Mouse (Mus musculus) embryo, embryonic 10 days (tissue): ENCODE results near the gene Fpgs.
A peak's percentile ranks its signal among the peaks of the same experiment; 100 is the strongest.

Source experiments
- DNase-seq: peaks from one replicate; pipeline ENCODE4 v3.0.0-alpha.2; 2015; ENCODE audit warnings: low spot score

Gene Fpgs

DNA sequence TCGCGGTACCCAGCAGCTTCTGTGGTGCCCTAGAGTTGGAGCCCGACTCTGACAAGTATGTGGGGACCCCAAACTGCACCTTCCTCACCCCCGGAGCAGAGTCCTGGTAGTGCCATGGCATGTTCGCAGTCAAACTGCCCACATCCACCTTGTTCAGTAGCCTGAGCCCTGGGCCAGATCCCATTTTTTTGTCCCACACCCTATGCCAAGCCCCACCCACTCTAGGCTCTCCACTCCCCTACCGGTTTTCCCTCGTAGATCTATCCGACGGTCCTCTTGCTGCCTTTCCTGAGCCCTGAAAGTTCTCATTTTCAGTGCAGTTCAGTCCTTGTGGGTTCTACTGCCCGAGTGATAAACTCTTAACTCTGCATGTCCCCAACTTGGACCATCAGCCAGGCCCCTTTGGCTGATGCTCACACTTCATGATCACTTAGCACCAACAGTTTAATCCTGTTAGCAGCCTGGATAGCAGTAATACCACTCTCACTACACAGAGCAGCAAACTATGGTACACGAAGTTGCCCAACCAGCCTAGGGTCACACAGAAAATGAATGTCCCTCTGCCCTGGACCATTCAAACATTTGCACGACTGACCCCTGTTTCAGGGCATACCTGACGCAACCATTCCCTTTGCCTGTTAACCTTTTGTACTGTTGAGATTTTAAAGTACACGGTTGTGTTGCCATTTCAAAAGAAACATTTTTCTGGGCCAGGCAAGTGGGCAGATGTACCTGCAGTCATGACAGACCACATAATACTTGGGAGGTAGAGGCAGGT, 2.8 kb downstream of the Fpgs start:
- DNase-seq, result no peak

- DNase-seq, result no peak
Measured at GRCm38 (mm10) chr2:32699680-32700079, 4.3 kb downstream of the Fpgs start.

DNA sequence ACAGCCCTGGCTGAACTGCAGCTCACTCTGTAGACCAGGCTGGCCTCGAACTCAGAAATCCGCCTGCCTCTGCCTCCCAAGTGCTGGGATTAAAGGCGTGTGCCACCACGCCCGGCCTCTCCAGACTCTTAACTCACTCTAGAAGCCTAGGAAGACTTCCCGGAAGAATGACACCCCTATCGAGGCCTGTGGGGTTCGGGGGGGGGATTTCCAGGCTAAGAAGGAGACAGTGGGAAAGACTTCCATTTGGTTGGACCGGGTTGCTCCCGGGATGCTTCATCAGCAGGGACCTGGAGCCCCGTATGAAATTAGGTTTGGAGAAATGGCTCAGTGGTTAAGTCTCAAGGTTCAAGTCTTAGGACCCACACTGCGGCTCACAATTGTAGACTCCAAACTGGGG, 9.3 kb downstream of the Fpgs start:
- no peak for DNase-seq

- DNase-seq, result peak; percentile 98
Measured at GRCm38 (mm10) chr2:32693823-32694411, 10.0 kb downstream of the Fpgs start.

- no peak for DNase-seq
Measured at GRCm38 (mm10) chr2:32693282-32693681, 10.7 kb downstream of the Fpgs start.

GRCm38 (mm10) chr2:32692496-32692895, 11.4 kb downstream of the Fpgs start:
- no peak for DNase-seq

GRCm38 (mm10) chr2:32691041-32691440, 12.9 kb downstream of the Fpgs start:
- no peak for DNase-seq

DNA sequence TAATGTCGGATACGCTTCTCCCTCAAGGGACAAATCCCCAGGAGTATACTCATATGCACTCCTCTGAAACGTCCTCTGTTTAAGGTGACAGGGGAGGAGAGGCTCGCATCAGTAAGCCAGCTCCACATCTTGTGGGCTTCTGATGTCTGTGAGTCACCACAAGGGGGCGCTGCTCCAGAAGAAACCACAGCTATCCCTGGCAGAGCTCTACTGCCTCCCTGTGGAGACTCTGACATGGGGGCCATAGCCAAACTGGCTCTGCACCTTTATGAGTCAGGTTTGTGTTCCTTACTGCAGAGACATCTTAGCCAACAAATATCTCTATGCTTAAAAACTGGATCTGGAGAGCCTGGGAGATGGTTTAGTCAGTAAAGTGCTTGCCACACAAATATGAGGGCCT, 14.5 kb downstream of the Fpgs start:
- DNase-seq, result peak; percentile 92

DNA sequence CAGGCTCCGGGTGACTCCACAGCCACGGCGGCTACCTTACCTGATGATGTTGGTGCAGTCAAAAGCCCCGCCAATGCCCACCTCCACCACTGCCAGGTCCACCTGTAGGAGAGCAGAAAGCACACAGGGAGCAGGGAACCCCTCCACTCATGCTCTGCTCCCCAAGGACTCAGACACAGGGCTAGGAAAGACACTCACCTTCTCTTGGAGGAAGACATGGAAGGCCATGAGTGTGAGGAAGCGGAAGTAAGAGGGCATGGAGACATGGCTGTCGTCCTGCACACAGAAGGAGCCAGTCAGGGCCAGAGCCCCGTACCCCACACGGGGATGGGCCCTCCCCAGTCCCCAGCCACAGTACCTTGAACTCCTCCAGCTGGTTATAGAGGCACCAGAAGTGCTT, 16.4 kb downstream of the Fpgs start:
- DNase-seq, result no peak

GRCm38 (mm10) chr2:32686640-32687039, 17.3 kb downstream of the Fpgs start:
- DNase-seq, result no peak

DNA sequence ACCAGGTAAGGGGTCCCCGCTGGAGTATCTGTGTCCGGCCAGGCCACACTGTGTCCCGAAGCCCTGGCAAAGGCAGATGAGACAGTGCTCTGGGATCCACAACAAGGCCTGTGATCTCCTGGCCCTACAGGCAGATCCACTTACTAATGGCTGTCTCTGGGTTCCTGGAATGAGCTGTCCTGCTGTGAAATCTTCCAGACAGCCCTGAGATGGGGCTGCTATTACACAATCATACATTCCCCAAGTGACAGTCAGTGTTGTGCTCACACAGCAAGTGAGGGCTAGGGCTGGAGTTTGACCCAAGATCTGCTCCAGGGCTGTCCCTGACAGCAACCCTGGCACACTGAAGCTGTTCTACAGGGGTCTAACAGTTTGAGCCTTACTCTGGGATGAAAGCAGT, 18.1 kb downstream of the Fpgs start:
- no peak for DNase-seq

DNA sequence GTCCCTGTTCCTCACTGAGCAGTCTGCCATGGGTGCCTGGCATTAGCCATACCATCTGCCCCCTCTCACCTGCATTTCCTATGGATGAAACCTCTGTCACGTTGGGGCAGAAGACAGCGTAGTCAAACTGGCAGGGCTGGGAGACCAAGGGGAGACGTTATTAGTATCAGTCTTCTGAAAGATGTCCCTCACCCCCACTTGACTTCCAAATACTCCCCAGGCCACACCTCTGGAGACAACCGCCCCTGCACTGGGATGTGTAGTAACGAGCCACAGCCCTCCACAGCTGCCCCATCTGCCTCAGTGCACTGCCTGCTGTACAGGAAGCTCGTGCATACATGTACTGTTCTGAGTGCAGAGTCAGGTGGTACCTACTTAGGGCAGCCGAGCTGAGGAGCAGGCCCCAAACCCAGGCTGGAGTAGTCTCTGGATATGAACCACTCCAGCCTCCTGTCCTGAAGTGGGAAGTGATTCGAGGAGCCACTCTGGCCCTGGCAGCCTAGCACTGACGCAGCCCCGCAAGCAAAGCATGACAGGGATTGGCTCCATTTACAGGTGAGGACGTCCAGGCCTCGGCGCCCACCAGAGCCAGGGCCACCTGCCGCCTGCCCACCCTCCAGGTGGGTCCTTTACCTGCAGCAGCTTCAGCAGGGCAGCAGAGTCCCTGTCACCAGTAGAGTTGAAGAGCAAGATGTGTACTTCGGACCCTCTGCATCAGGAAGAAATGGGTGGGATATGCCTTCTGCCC, 19.1 kb downstream of the Fpgs start:
- no peak for DNase-seq

- no peak for DNase-seq
Measured at GRCm38 (mm10) chr2:32683701-32684100, 20.2 kb downstream of the Fpgs start.

GRCm38 (mm10) chr2:32682721-32683417, 21.1 kb downstream of the Fpgs start:
- no peak for DNase-seq

GRCm38 (mm10) chr2:32681754-32682153, 22.2 kb downstream of the Fpgs start:
- DNase-seq, result no peak

- DNase-seq, result no peak
Measured at GRCm38 (mm10) chr2:32680961-32681650, 22.8 kb downstream of the Fpgs start.

DNA sequence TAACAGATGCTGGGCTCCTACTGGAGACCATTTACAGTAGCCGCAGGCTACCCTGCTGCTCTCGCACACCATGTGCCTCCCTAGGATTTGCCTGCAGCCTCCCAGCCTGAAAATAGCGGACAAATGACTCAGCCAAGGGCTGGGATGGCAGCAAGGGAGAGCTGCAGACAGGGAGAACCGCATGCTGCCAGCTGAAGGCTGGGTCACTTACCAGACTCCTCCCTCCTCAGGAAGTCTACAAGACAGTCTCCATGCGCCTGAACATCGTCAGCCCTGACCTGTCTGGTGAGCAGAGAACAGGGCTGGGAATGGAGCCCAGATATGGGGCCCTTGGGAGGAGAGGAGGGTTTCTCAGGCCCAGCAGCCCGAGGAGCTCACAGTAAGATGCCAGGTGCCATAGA, 23.9 kb downstream of the Fpgs start:
- DNase-seq, result no peak

GRCm38 (mm10) chr2:32677683-32678082, 26.3 kb downstream of the Fpgs start:
- no peak for DNase-seq

DNA sequence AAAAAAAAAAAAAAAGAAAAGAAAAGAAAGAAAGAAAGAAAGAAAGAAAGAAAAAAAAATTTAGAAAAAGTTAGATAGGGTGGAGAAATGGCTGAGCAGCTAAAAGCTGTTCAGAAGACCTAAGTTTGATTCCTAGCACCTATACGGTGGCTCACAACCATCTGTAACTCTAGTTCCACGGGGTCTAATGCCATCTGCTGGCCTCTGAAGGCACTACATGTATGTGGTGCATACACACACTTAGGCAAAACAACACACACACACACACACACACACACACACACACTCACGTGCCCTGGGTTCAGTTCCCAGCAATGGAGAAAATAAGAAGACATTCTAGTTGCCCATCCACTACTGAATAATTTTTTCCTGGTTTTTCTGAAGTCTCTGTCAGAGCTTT, 27.1 kb downstream of the Fpgs start:
- DNase-seq, result no peak

DNA sequence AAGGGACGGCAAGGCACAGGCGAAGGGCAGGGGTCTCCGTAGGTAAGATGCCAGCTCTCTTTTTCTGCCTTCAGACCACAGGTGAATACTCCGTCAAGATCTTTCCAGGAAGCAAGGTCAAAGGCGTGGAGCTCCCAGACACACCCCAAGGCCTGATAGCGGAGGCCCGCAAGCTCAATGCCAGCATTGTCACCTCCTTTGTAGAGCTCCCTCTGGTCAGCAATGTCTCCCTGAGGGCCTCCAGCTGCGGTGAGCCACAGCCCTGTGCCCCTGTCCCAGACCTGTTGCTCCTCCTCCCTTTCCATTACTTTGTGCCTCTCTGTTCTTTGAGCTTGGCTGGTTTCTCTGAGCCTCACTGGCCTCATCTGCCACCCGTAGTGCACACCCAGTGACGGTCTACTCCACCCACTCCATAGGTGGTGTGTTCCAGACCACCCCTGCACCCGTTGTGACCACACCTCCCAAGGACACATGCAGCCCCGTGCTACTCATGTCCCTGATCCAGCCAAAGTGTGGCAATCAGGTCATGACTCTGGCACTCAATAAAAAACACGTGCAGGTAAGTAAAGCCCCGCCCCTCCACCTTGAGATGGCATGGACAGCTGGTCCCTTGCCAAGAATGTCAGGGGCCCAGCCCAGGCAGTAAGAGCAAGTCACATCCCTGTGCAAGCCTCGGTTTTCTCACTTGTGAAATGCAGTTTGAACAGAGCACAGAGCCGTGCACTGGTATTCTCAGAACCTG, 30.6 kb downstream of the Fpgs start:
- DNase-seq, result no peak

GRCm38 (mm10) chr2:32671907-32672595, 31.9 kb downstream of the Fpgs start:
- DNase-seq, result no peak
